Mouse (Mus musculus): ENCODE results near the gene Ric8a. TPM values are rescaled to one million over a fixed set of nuclear protein-coding genes. Genes with fewer than 3 reads are reported as not detected.

Gene Ric8a
- polyA plus RNA-seq, 1 experiment from 2014 or later, result 38.9 TPM

GRCm38 (mm10) chr7:140840750-140841735 lies 15.7 kb upstream of the Ric8a start:
- H3K4me2 ChIP-seq, result no peak overlapping the region
- no peak for ATAC-seq (replicated peaks; ENCODE audit: insufficient number of reproducible peaks, low FRiP score, low TSS enrichment)
- no peak overlapping the region for H3K9ac ChIP-seq (ENCODE audit: low read depth, low read length)
- 33% methylated on average over 19 of the region's 19 CpGs for WGBS (ENCODE audit: insufficient replicate concordance)
- no peak overlapping the region for H3K27ac ChIP-seq (ENCODE audit: low read depth, low read length)
- peaks cover 51% of the 10 kb centered on the region for H3K27me3 ChIP-seq (ENCODE audit: control insufficient read depth, insufficient read depth, low read length)
- no peaks in the 10 kb centered on the region for H3K9me3 ChIP-seq (replicated peaks; ENCODE audit: control insufficient read depth, low read length)
- H3K4me3 ChIP-seq (ENCODE audit: low read depth, low read length), result no peak overlapping the region
- no peaks in the 10 kb centered on the region for H3K36me3 ChIP-seq (ENCODE audit: control insufficient read depth, insufficient read depth, low read length)
- H3K4me1 ChIP-seq (ENCODE audit: control insufficient read depth, insufficient read depth, low read length), result no peaks in the 10 kb centered on the region

DNA sequence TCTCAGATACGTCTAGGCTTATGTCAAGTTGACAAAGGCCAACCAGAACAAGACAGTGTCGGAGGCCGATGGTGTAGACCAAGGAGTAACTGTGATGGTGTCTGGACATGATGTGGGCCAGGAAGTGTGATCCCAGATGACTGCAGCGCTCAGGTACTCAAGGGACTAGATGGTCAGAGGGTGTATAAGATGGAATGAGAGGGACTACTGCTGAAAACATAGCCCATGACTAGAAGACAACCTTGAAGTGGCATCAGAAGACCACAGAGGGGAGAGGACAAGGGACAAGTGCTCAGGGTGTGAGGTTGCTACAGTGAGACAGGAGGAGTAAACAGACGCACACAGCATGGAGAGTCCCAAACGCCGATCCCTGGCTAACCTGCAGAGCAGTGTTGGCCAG lies 13.0 kb upstream of the Ric8a start:
- H3K36me3 ChIP-seq (ENCODE audit: control insufficient read depth, insufficient read depth, low read length), result no peaks in the 10 kb centered on the region

GRCm38 (mm10) chr7:140844905-140845665 lies 11.7 kb upstream of the Ric8a start, which contains the start of gene Scgb1c1:
TSS of gene Scgb1c1 (plus strand) at chr7:140845547.
- Histone ChIP-seq H3K9me3 (replicated peaks; ENCODE audit: control insufficient read depth, low read length) (no peaks in the 10 kb centered on the region), H3K36me3 (ENCODE audit: control insufficient read depth, insufficient read depth, low read length) (no peaks in the 10 kb centered on the region), H3K27me3 (ENCODE audit: control insufficient read depth, insufficient read depth, low read length) (peaks cover 43% of the 10 kb centered on the region), H3K9ac (ENCODE audit: low read depth, low read length) (no peak within 1 kb of the TSS), H3K4me2 (no peak within 1 kb of the TSS), H3K4me1 (ENCODE audit: control insufficient read depth, insufficient read depth, low read length) (no peaks in the 10 kb centered on the region), H3K4me3 (ENCODE audit: low read depth, low read length) (no peak within 1 kb of the TSS), H3K27ac (ENCODE audit: low read depth, low read length) (no peak within 1 kb of the TSS)
- 0 out of 2 replicates have a peak, but pooled peaks have one; percentile 18 for ATAC-seq (replicated peaks; ENCODE audit: insufficient number of reproducible peaks, low FRiP score, low TSS enrichment)
- WGBS (ENCODE audit: insufficient replicate concordance), result 25% methylated on average over 14 of the region's 14 CpGs

More for the DNA sequence above, 13.0 kb upstream of the Ric8a start:
- Histone ChIP-seq H3K9ac (ENCODE audit: low read depth, low read length) (no peak overlapping the region), H3K4me1 (ENCODE audit: control insufficient read depth, insufficient read depth, low read length) (no peaks in the 10 kb centered on the region), H3K4me3 (ENCODE audit: low read depth, low read length) (no peak overlapping the region), H3K9me3 (replicated peaks; ENCODE audit: control insufficient read depth, low read length) (no peaks in the 10 kb centered on the region), H3K4me2 (no peak overlapping the region), H3K27me3 (ENCODE audit: control insufficient read depth, insufficient read depth, low read length) (peaks cover 53% of the 10 kb centered on the region), H3K27ac (ENCODE audit: low read depth, low read length) (no peak overlapping the region)
- WGBS (ENCODE audit: insufficient replicate concordance), result 69% methylated on average over 7 of the region's 7 CpGs
- ATAC-seq (replicated peaks; ENCODE audit: insufficient number of reproducible peaks, low FRiP score, low TSS enrichment), result no peak

DNA sequence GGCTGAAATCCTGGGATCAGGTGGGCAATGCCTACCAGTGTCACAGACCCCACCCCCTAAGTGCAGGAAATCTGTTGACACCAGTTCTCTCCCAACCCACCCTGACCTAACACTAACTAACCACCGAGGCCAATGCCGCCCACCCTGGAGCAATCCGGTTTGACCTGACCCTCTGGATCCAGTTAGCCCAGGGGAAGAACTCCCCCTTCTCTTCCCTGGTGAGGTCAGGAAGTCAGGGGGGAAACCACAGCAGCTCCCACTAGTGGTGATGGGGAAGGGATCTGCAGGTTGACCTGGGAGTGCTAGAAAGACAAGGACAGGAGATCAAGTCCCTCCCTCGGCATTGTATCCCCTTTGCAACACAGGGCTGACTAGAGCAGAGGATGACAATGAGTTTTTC lies 11.1 kb upstream of the Ric8a start:
- H3K27me3 ChIP-seq (ENCODE audit: control insufficient read depth, insufficient read depth, low read length), result peaks cover 41% of the 10 kb centered on the region
- H3K4me1 ChIP-seq (ENCODE audit: control insufficient read depth, insufficient read depth, low read length), result no peaks in the 10 kb centered on the region
- H3K9me3 ChIP-seq (replicated peaks; ENCODE audit: control insufficient read depth, low read length), result no peaks in the 10 kb centered on the region
- no peak overlapping the region for H3K4me2 ChIP-seq
- H3K27ac ChIP-seq (ENCODE audit: low read depth, low read length), result no peak overlapping the region
- H3K36me3 ChIP-seq (ENCODE audit: control insufficient read depth, insufficient read depth, low read length), result no peaks in the 10 kb centered on the region
- WGBS (ENCODE audit: insufficient replicate concordance), result 60% methylated on average over 4 of the region's 4 CpGs
- H3K9ac ChIP-seq (ENCODE audit: low read depth, low read length), result no peak overlapping the region
- H3K4me3 ChIP-seq (ENCODE audit: low read depth, low read length), result no peak overlapping the region
- ATAC-seq (replicated peaks; ENCODE audit: insufficient number of reproducible peaks, low FRiP score, low TSS enrichment), result no peak

DNA sequence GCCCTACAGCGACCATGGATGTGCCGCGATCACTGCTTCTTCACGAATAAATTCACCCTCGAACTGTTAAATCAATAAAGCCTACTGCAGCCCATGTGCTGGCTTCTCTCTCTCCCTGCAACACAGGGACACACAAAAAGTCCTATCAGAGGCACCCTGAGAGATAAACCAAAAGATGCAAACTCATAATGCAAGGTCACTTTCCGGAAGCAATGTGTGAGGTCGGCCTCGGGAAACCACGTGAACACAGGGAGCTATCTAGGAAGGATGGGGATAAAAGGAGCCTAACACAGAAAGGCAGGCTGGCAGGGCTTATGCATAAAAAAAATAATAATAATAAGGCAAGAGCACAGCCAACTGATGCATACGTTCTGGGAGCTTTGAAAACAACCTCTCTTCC lies 10.1 kb upstream of the Ric8a start:
- WGBS (ENCODE audit: insufficient replicate concordance), result 77% methylated on average over 10 of the region's 10 CpGs
- Histone ChIP-seq H3K4me3 (ENCODE audit: low read depth, low read length) (no peak overlapping the region), H3K4me1 (ENCODE audit: control insufficient read depth, insufficient read depth, low read length) (no peaks in the 10 kb centered on the region), H3K27ac (ENCODE audit: low read depth, low read length) (no peak overlapping the region), H3K4me2 (no peak overlapping the region), H3K27me3 (ENCODE audit: control insufficient read depth, insufficient read depth, low read length) (peaks cover 31% of the 10 kb centered on the region), H3K36me3 (ENCODE audit: control insufficient read depth, insufficient read depth, low read length) (no peaks in the 10 kb centered on the region), H3K9ac (ENCODE audit: low read depth, low read length) (no peak overlapping the region), H3K9me3 (replicated peaks; ENCODE audit: control insufficient read depth, low read length) (no peaks in the 10 kb centered on the region)
- no peak for ATAC-seq (replicated peaks; ENCODE audit: insufficient number of reproducible peaks, low FRiP score, low TSS enrichment)

GRCm38 (mm10) chr7:140847755-140848580 lies 8.8 kb upstream of the Ric8a start, which contains the start of gene Odf3:
TSS of gene Odf3 (plus strand) at chr7:140847805.
- no peak within 1 kb of the TSS for H3K9ac ChIP-seq (ENCODE audit: low read depth, low read length)
- H3K4me3 ChIP-seq (ENCODE audit: low read depth, low read length), result no peak within 1 kb of the TSS
- ATAC-seq (replicated peaks; ENCODE audit: insufficient number of reproducible peaks, low FRiP score, low TSS enrichment), result no peak
- no peak within 1 kb of the TSS for H3K27ac ChIP-seq (ENCODE audit: low read depth, low read length)
- WGBS (ENCODE audit: insufficient replicate concordance), result 53% methylated on average over 11 of the region's 11 CpGs
- H3K9me3 ChIP-seq (replicated peaks; ENCODE audit: control insufficient read depth, low read length), result no peaks in the 10 kb centered on the region
- peaks cover 21% of the 10 kb centered on the region for H3K27me3 ChIP-seq (ENCODE audit: control insufficient read depth, insufficient read depth, low read length)
- no peak within 1 kb of the TSS for H3K4me2 ChIP-seq
- no peaks in the 10 kb centered on the region for H3K4me1 ChIP-seq (ENCODE audit: control insufficient read depth, insufficient read depth, low read length)
- peaks cover 9% of the 10 kb centered on the region; the same call in 1 of the 2 replicates for H3K36me3 ChIP-seq (ENCODE audit: control insufficient read depth, insufficient read depth, low read length)

DNA sequence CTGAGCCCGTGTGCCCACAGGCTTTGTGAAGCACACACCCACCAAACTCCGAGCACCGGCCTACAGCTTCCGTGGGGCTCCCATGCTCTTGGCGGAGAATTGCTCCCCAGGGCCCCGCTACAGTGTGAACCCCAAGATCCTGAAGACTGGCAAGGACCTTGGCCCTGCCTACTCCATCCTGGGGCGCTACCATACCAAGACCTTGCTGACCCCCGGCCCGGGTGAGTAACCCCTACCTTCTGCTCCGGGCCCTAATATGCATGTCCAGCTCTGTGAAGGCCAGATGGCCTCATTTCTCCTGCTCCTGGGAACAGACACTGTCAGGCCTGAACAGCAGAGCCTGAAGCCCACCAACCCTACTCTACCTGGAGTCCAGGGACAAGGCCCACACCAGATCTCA lies 8.2 kb upstream of the Ric8a start:
- WGBS (ENCODE audit: insufficient replicate concordance), result 89% methylated on average over 10 of the region's 10 CpGs

DNA sequence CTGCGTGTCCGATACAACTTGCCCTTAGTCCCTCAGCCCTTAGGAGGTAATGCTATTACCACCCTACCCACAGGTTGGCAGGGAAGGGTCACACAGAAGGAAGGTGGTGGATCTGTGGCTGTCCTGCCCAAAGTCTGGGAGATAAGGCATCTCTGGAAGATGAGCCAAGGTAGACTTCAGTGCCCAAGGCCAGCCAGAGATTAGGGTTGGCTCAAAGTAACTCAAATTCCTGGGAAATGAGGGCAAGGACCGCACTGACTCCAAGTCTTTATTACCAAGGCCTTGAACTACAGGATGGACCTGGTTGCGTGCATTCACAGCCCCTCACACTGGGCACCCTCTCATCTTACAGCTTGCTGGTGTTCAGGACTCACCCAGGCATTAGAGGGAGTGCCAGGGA lies 4.8 kb upstream of the Ric8a start:
- WGBS (ENCODE audit: insufficient replicate concordance), result 95% methylated on average over 4 of the region's 4 CpGs
- 0 out of 2 replicates have a peak, but pooled peaks cover 2% of the 10 kb centered on the region for H3K27me3 ChIP-seq (ENCODE audit: control insufficient read depth, insufficient read depth, low read length)
- peaks cover 15% of the 10 kb centered on the region; the same call in 1 of the 2 replicates for H3K36me3 ChIP-seq (ENCODE audit: control insufficient read depth, insufficient read depth, low read length)
- no peak overlapping the region for H3K4me3 ChIP-seq (ENCODE audit: low read depth, low read length)
- H3K4me1 ChIP-seq (ENCODE audit: control insufficient read depth, insufficient read depth, low read length), result peaks cover 7% of the 10 kb centered on the region
- no peak overlapping the region for H3K27ac ChIP-seq (ENCODE audit: low read depth, low read length)
- no peak for ATAC-seq (replicated peaks; ENCODE audit: insufficient number of reproducible peaks, low FRiP score, low TSS enrichment)
- H3K9ac ChIP-seq (ENCODE audit: low read depth, low read length), result no peak overlapping the region
- H3K4me2 ChIP-seq, result no peak overlapping the region
- H3K9me3 ChIP-seq (replicated peaks; ENCODE audit: control insufficient read depth, low read length), result no peaks in the 10 kb centered on the region

More for the DNA sequence above, 8.2 kb upstream of the Ric8a start:
- Histone ChIP-seq H3K4me3 (ENCODE audit: low read depth, low read length) (no peak overlapping the region), H3K4me1 (ENCODE audit: control insufficient read depth, insufficient read depth, low read length) (no peaks in the 10 kb centered on the region), H3K27me3 (ENCODE audit: control insufficient read depth, insufficient read depth, low read length) (peaks cover 17% of the 10 kb centered on the region), H3K36me3 (ENCODE audit: control insufficient read depth, insufficient read depth, low read length) (peaks cover 10% of the 10 kb centered on the region; the same call in 1 of the 2 replicates), H3K4me2 (no peak overlapping the region), H3K9ac (ENCODE audit: low read depth, low read length) (no peak overlapping the region), H3K9me3 (replicated peaks; ENCODE audit: control insufficient read depth, low read length) (no peaks in the 10 kb centered on the region), H3K27ac (ENCODE audit: low read depth, low read length) (no peak overlapping the region)
- ATAC-seq (replicated peaks; ENCODE audit: insufficient number of reproducible peaks, low FRiP score, low TSS enrichment), result no peak

Measured in heart, embryonic 11.5 days (tissue).